Mouse (Mus musculus) G1E (cell line): ENCODE results near the gene Nlk. TPM values are rescaled to one million over a fixed set of nuclear protein-coding genes. Genes with fewer than 3 reads are reported as not detected.

ENCODE experiments used
- ATAC-seq: 2 replicates; pipeline ENCODE4 v1.8.0; 2016; ENCODE audit warnings: mild to moderate bottlenecking; ENCODE audit not compliant: insufficient number of reproducible peaks, poor library complexity, low FRiP score, severe bottlenecking; ENCODE audit errors: extremely low read depth
- DNase-seq: peaks from one replicate; pipeline ENCODE4 v3.0.0; 2012; ENCODE audit warnings: low spot score
- H3K27me3 ChIP-seq: 2 replicates; pipeline ENCODE4 v1.6.1; 2012; ENCODE audit warnings: mild to moderate bottlenecking, low read length, inconsistent platforms; ENCODE audit not compliant: insufficient read depth
- H3K36me3 ChIP-seq: replicated peaks from 2 replicates; pipeline ENCODE3; 2012; ENCODE audit warnings: mild to moderate bottlenecking, inconsistent platforms
- H3K4me1 ChIP-seq: 2 replicates; pipeline ENCODE4 v1.6.1; 2012; ENCODE audit warnings: low read depth, low read length, inconsistent platforms, mixed read lengths; ENCODE audit not compliant: insufficient read depth
- H3K4me3 ChIP-seq: 2 replicates; pipeline ENCODE4 v1.5.1; 2012; ENCODE audit warnings: low read depth, mild to moderate bottlenecking, inconsistent platforms, low read length, moderate library complexity, mixed read lengths
- H3K9me3 ChIP-seq: replicated peaks from 2 replicates; pipeline ENCODE4 v1.6.1; 2012; ENCODE audit warnings: inconsistent platforms
- CTCF ChIP-seq: IDR thresholded peaks from 2 replicates; pipeline ENCODE4 v1.5.1; 2012; ENCODE audit warnings: low read depth, low read length, inconsistent platforms, mixed read lengths
- GATA1 ChIP-seq: IDR thresholded peaks from 2 replicates; pipeline ENCODE4 v1.6.1; 2012; ENCODE audit warnings: borderline replicate concordance, low read length, inconsistent platforms, mixed read lengths
- GATA2 ChIP-seq: IDR thresholded peaks from 2 replicates; pipeline ENCODE4 v1.6.1; 2012; ENCODE audit warnings: low read depth, low read length, inconsistent platforms, borderline replicate concordance
- POLR2AphosphoS5 ChIP-seq: IDR thresholded peaks from 2 replicates; pipeline ENCODE4 v1.6.1; 2012; ENCODE audit warnings: low read depth, low read length, inconsistent platforms; ENCODE audit not compliant: insufficient replicate concordance
- TAL1 ChIP-seq: conservative IDR thresholded peaks from 2 replicates; pipeline ENCODE4 v1.6.1; 2012; ENCODE audit warnings: low read depth, low read length, inconsistent platforms, mixed read lengths
- polyA plus RNA-seq: library from polyadenylated mRNA; stranded (reverse); fragments of >175 nt; gene quantifications from 2 replicates; pipeline ENCODE4 v1.2.3, GENCODE M21; 2012
- total RNA-seq, 2 experiments: library from RNA; stranded (forward) in 1 of 2; stranded (reverse) in 1 of 2; fragments of 200-1000 nt in 1 of 2; fragments of >200 nt in 1 of 2; fragmentation: Nextera tagmentation in 1 of 2; gene quantifications; 2 replicates each; pipeline ENCODE4 v1.2.3; 2014 to 2017

Nlk gene
- total and polyA plus RNA-seq, 3 experiments, result 8.2 to 32.9 (median 29.4) TPM

DNA sequence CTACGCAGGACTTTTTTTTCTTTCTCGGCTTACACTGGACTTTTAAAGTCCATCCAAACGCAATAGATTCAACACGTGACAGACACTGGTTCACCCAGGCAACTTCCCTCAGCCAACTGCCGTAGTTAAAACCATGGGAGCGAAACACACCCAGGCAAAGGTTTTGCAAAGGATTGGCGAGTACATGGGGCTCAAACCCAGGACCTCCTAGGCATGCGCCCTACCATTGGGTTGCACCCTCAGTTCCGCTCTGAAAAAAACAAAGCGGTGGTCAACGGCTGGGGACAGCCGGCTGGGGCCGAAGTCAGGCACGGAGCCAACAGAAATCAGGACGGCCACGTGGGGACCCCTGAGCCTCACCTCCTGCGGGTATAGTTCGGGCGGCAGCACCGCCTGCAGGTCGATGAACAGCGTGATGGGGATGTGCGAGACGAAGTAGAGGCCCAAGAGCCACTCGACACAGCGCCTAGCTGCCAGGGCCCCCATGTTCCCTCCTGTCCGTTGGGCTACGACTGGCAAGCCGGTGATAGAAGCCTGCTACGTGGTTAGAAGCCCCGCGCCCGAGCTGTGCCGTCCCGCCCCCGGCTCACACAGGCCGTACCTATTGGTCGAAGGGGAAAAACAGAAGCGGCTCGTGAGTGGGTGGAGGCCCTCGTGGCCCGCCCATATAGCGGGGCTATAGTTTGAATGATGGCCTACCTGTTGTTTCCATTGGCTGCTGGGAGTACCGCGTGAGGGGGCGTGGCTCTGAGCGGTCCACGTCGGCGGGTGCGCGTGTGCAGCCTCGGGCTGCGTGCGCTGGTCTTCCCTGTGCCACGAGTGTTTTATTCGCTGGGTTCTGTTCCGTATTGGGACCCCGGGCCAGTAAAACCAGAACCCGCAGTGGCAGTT, 146.8 kb downstream of the Nlk start, which contains the start of gene Tmem97:
Gene Tmem97 (minus strand): TSS at position 610 of the 891 bp plus-strand sequence.
- DNase-seq (peak; percentile 96), ATAC-seq (peak; percentile 99)
- peaks cover 26% of the 10 kb centered on the region for H3K36me3 ChIP-seq
- peak within 1 kb of the TSS; percentile 81 for H3K4me3 ChIP-seq
- TF ChIP-seq GATA2, result no peak
- TF ChIP-seq GATA1, result no peak
- TF ChIP-seq CTCF, result no peak
- TF ChIP-seq TAL1, result no peak
- TF ChIP-seq POLR2AphosphoS5, result no peak
- H3K9me3 ChIP-seq, result peaks cover 16% of the 10 kb centered on the region
- no peaks in the 10 kb centered on the region for H3K27me3 ChIP-seq
- H3K4me1 ChIP-seq, result peaks cover 42% of the 10 kb centered on the region

GRCm38 (mm10) chr11:78549491-78549987, 147.6 kb downstream of the Nlk start:
- DNase-seq (no peak), ATAC-seq (no peak)
- Histone ChIP-seq H3K36me3 (peaks cover 35% of the 10 kb centered on the region), H3K27me3 (no peaks in the 10 kb centered on the region), H3K4me3 (peak overlapping the region; percentile 81), H3K9me3 (peaks cover 16% of the 10 kb centered on the region), H3K4me1 (peaks cover 50% of the 10 kb centered on the region)
- TF ChIP-seq GATA2, result no peak
- TF ChIP-seq POLR2AphosphoS5, result no peak
- TF ChIP-seq CTCF, result no peak

- DNase-seq, result no peak
- Histone ChIP-seq H3K27me3 (no peaks in the 10 kb centered on the region), H3K4me3 (peak overlapping the region; percentile 49; the same call in 1 of the 2 replicates), H3K36me3 (peaks cover 50% of the 10 kb centered on the region), H3K9me3 (peaks cover 10% of the 10 kb centered on the region; the same call in 1 of the 2 replicates), H3K4me1 (peaks cover 56% of the 10 kb centered on the region)
- no peak for ATAC-seq
- no peak for TF ChIP-seq GATA2
- no peak for TF ChIP-seq TAL1
Measured at GRCm38 (mm10) chr11:78547718-78548460, 149.3 kb downstream of the Nlk start.

DNA sequence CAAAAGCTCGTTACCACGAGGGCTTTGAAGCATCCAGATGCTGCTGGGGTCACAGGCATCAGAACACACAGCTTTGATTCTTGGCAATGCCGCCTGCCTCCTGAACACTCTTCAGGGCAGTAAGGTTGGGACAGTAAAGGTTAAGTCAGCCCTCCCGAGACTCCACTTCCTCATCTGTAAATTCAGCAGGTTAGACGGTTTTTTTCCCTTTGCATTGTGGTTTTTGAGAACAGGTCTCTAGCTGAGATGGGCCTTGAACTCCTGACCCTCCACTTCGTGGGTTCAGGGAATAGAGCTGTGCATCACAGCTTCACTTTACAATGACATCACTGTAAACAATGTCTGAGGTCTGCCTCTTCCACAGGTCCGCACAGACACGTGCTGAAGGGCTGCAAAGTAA, 152.0 kb downstream of the Nlk start:
- H3K36me3 ChIP-seq, result peaks cover 73% of the 10 kb centered on the region
- no peak for DNase-seq

DNA sequence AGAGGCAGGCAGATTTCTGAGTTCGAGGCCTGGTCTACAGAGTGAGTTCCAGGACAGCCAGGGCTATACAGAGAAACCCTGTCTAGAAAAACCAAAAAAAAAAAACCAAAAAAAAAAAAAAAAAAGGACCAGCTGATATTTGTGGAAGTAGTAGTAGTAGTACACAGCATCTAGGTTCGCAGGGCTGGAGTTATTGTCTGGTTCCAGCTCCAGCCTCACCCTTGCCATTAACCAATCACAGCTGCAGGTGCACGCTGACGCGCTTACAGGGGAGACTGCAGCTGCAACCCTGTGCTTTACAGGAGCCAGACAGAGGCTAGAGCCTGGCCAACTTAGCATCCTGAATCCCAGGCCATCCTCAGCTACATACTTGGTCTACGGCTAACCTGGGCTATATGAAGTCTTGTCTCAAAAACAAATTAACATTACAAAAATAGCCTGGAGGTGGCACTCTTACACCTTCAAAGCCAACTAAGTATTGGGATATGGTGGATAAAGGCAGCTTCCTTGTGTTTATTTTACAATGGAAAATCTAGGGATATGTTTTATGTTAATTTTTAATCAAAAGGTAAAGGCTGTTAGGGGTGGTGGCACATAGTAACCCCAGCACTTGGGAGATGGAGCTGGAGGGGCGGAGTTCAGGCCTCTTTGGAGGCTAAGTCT, 152.6 kb downstream of the Nlk start:
- peaks cover 79% of the 10 kb centered on the region for H3K36me3 ChIP-seq
- ATAC-seq, result no peak
- DNase-seq, result no peak
- H3K27me3 ChIP-seq, result no peaks in the 10 kb centered on the region
- TF ChIP-seq TAL1 (no peak), GATA1 (no peak)
- peaks cover 58% of the 10 kb centered on the region for H3K4me1 ChIP-seq
- no peaks in the 10 kb centered on the region for H3K9me3 ChIP-seq
- H3K4me3 ChIP-seq, result no peak overlapping the region

More for the DNA sequence above, 152.0 kb downstream of the Nlk start:
- Histone ChIP-seq H3K4me1 (peaks cover 55% of the 10 kb centered on the region), H3K9me3 (no peaks in the 10 kb centered on the region), H3K27me3 (no peaks in the 10 kb centered on the region), H3K4me3 (peak overlapping the region; percentile 28; the same call in 1 of the 2 replicates)
- no peak for ATAC-seq
- TF ChIP-seq CTCF, result no peak
- no peak for TF ChIP-seq GATA2
- no peak for TF ChIP-seq TAL1
- no peak for TF ChIP-seq GATA1
- no peak for TF ChIP-seq POLR2AphosphoS5

- no peak for ATAC-seq
- Histone ChIP-seq H3K4me3 (no peak overlapping the region), H3K27me3 (no peaks in the 10 kb centered on the region), H3K36me3 (peaks cover 66% of the 10 kb centered on the region), H3K4me1 (peaks cover 58% of the 10 kb centered on the region), H3K9me3 (no peaks in the 10 kb centered on the region)
- TF ChIP-seq CTCF (no peak), GATA2 (no peak), TAL1 (no peak), POLR2AphosphoS5 (no peak), GATA1 (no peak)
- no peak for DNase-seq
Measured at GRCm38 (mm10) chr11:78540358-78540757, 156.8 kb downstream of the Nlk start.
